Mouse (Mus musculus) testis, adult 2 months (tissue): ENCODE results near the gene Slc39a1. TPM values are rescaled to one million over a fixed set of nuclear protein-coding genes. Genes with fewer than 3 reads are reported as not detected.

Experiments
- H3K27ac ChIP-seq: fragments of 200-500 bp; 2 replicates; pipeline ENCODE4 v1.5.1; 2012; ENCODE audit warnings: low read depth, low read length; ENCODE audit not compliant: control insufficient read depth, insufficient read depth
- H3K27me3 ChIP-seq: fragments of 200-500 bp; 2 replicates; pipeline ENCODE4 v1.6.1; 2012; ENCODE audit warnings: mild to moderate bottlenecking, low read length, moderate library complexity; ENCODE audit not compliant: control insufficient read depth, insufficient read depth
- H3K36me3 ChIP-seq: fragments of 200-500 bp; 2 replicates; pipeline ENCODE4 v1.6.1; 2012; ENCODE audit warnings: mild to moderate bottlenecking, low read length; ENCODE audit not compliant: control insufficient read depth, insufficient read depth
- H3K4me1 ChIP-seq: fragments of 200-500 bp; 2 replicates; pipeline ENCODE4 v1.6.1; 2012; ENCODE audit warnings: low read length; ENCODE audit not compliant: control insufficient read depth, insufficient read depth
- H3K4me3 ChIP-seq: fragments of 200-500 bp; 2 replicates; pipeline ENCODE4 v1.5.1; 2012; ENCODE audit warnings: low read depth, mild to moderate bottlenecking, low read length, moderate library complexity, mixed read lengths; ENCODE audit not compliant: control insufficient read depth
- CTCF ChIP-seq: fragments of 200-500 bp; IDR thresholded peaks from 2 replicates; pipeline ENCODE4 v1.5.1; 2012; ENCODE audit warnings: low read depth, mild to moderate bottlenecking, inconsistent platforms, low read length, moderate library complexity; ENCODE audit not compliant: control insufficient read depth, insufficient read depth, insufficient replicate concordance
- POLR2A ChIP-seq: fragments of 200-500 bp; IDR thresholded peaks from 2 replicates; pipeline ENCODE4 v1.6.1; 2012; ENCODE audit warnings: low read depth, mild to moderate bottlenecking, inconsistent platforms, low read length, moderate library complexity; ENCODE audit not compliant: control insufficient read depth
- polyA plus RNA-seq: library from polyadenylated mRNA; depleted of rRNA; stranded (reverse); fragments of >200 nt; gene quantifications from 2 replicates; pipeline ENCODE4 v1.2.3, GENCODE M21; 2012

Gene Slc39a1
- polyA plus RNA-seq, 1 experiment: 27.4 TPM

DNA sequence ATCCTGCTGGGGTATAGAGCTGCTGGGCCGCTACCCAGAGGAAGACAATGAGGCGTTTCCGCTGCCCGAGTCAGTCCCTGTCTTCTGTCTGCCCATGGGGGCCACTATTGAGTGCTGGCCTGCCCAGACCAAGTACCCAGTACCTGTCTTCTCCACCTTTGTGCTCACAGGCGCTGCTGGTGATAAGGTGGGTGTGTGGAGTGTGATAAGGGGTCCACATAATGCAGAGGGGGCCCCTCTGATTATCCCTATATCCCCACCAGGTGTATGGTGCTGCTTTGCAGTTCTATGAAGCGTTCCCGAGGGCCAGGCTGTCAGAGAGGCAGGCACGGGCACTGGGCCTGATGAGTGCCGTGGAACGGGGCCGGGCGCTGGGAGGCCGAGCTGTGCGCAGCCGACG lies 21.0 kb downstream of the Slc39a1 start:
- Histone ChIP-seq H3K27me3 (no peaks in the 10 kb centered on the region), H3K36me3 (no peaks in the 10 kb centered on the region), H3K4me3 (peak overlapping the region; percentile 84), H3K4me1 (peaks cover 25% of the 10 kb centered on the region), H3K27ac (no peak overlapping the region)
- TF ChIP-seq POLR2A (no peak), CTCF (no peak)

DNA sequence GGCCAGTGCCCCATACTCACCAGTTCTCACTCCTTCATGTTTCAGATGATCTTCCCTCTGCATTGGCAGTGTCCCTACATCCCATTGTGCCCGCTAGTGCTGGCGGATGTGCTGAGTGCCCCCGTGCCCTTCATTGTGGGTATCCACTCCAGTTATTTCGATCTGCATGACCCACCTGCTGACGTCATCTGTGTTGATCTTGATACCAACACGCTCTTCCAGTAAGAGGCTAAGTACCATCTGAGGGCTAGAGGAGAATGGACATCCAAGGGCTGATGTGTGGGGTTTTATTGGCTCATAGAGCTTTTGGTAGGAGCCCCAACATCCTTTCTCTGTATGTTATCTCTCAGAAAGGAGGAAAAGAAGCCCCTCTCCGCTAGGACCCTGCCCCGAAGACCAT lies 22.8 kb downstream of the Slc39a1 start:
- Histone ChIP-seq H3K4me3 (peak overlapping the region; percentile 52), H3K36me3 (no peaks in the 10 kb centered on the region), H3K27ac (no peak overlapping the region), H3K4me1 (peaks cover 23% of the 10 kb centered on the region), H3K27me3 (no peaks in the 10 kb centered on the region)
- TF ChIP-seq CTCF: no peak
- no peak for TF ChIP-seq POLR2A

- H3K36me3 ChIP-seq: no peaks in the 10 kb centered on the region
Observed at GRCm38 (mm10) chr3:90272170-90272569, 24.2 kb downstream of the Slc39a1 start.

DNA sequence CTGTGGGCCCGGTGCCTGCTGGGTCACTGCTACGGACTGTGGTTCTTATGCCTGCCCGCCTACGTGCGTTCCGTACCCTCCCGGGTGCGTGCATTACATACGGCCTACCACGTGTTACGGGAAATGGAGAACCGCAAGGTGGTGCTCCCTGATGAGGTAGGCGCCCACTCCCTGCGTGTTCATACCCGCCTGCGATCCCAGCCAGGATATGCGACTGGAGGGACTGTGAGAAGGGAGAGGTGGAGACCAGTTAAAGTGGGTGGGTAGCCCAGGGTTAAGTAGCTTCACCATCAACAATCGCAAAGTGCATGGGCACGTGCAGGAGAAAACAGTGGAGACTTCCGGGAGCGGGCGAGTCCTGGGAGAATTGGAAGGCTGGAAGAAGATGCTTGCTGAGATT lies 25.9 kb downstream of the Slc39a1 start:
- no peak for TF ChIP-seq CTCF
- no peak for TF ChIP-seq POLR2A
- Histone ChIP-seq H3K4me1 (peaks cover 18% of the 10 kb centered on the region), H3K27me3 (no peaks in the 10 kb centered on the region), H3K36me3 (no peaks in the 10 kb centered on the region), H3K4me3 (peak overlapping the region; percentile 68), H3K27ac (no peak overlapping the region)

More at GRCm38 (mm10) chr3:90272170-90272569, 24.2 kb downstream of the Slc39a1 start:
- Histone ChIP-seq H3K4me1 (peaks cover 18% of the 10 kb centered on the region), H3K4me3 (peak overlapping the region; percentile 6; the same call in 1 of the 2 replicates), H3K27me3 (no peaks in the 10 kb centered on the region), H3K27ac (no peak overlapping the region)
- TF ChIP-seq POLR2A (no peak), CTCF (no peak)

GRCm38 (mm10) chr3:90275286-90275685 lies 27.3 kb downstream of the Slc39a1 start:
- H3K4me1 ChIP-seq: peaks cover 16% of the 10 kb centered on the region
- H3K4me3 ChIP-seq: no peak overlapping the region
- no peak overlapping the region for H3K27ac ChIP-seq
- H3K27me3 ChIP-seq: no peaks in the 10 kb centered on the region
- no peaks in the 10 kb centered on the region for H3K36me3 ChIP-seq
- TF ChIP-seq CTCF (no peak), POLR2A (no peak)

- Histone ChIP-seq H3K27ac (no peak overlapping the region), H3K4me3 (no peak overlapping the region), H3K27me3 (no peaks in the 10 kb centered on the region), H3K4me1 (peaks cover 15% of the 10 kb centered on the region), H3K36me3 (no peaks in the 10 kb centered on the region)
- TF ChIP-seq POLR2A: no peak
- no peak for TF ChIP-seq CTCF
Observed at GRCm38 (mm10) chr3:90276858-90277257, 28.9 kb downstream of the Slc39a1 start.

GRCm38 (mm10) chr3:90277793-90278192 lies 29.8 kb downstream of the Slc39a1 start:
- H3K4me3 ChIP-seq: no peak overlapping the region
- no peak for TF ChIP-seq CTCF
- no peak for TF ChIP-seq POLR2A
- H3K27me3 ChIP-seq: no peaks in the 10 kb centered on the region
- peaks cover 15% of the 10 kb centered on the region for H3K4me1 ChIP-seq
- no peak overlapping the region for H3K27ac ChIP-seq
- no peaks in the 10 kb centered on the region for H3K36me3 ChIP-seq

GRCm38 (mm10) chr3:90278211-90278610 lies 30.2 kb downstream of the Slc39a1 start:
- no peak for TF ChIP-seq POLR2A
- no peak for TF ChIP-seq CTCF
- no peaks in the 10 kb centered on the region for H3K27me3 ChIP-seq
- peaks cover 15% of the 10 kb centered on the region for H3K4me1 ChIP-seq
- no peak overlapping the region for H3K4me3 ChIP-seq
- no peaks in the 10 kb centered on the region for H3K36me3 ChIP-seq
- no peak overlapping the region for H3K27ac ChIP-seq
